Mouse (Mus musculus): ENCODE measurements around the gene Gm49339.

DNA sequence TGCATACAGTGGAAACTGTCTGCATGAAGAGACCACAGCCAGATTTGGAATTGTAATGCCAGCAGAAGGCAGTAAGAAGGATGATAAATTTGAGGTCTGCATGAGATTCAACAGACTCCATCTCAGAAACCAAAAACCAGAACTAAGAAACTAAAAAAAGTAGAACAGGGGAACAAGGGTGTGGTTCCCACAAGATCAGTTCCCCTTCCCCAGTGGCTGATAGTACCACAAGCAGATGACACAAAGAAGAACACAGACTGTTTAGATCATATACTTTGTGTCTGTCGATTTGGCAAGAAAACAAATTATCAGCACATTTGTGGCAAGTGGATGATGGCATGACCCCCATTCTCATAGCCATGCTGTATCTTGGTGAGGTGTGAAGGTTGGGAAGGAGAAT is 24.6 kb upstream of the Gm49339 start:
- TF ChIP-seq ETS1 (IDR thresholded peaks at IDR 0.05; ENCODE audit: low read depth, low read length) (peak; percentile 91), USF2 (IDR thresholded peaks at IDR 0.05; ENCODE audit: borderline replicate concordance in 1 of 2, insufficient read depth in 1 of 2, low read depth in 1 of 2, low read length in 2 of 2) (no peak), POLR2A (IDR thresholded peaks at IDR 0.05; ENCODE audit: control insufficient read depth in 1 of 2, insufficient read depth in 1 of 2, low read depth in 1 of 2, low read length in 2 of 2, poor library complexity in 1 of 2) (no peak), HCFC1 (IDR thresholded peaks at IDR 0.05; ENCODE audit: low read depth, low read length) (no peak), TAL1 (IDR thresholded peaks at IDR 0.05; ENCODE audit: low read length) (no peak), CHD2 (IDR thresholded peaks at IDR 0.05; ENCODE audit: low read length) (no peak), GATA1 (IDR thresholded peaks at IDR 0.05; ENCODE audit: low read depth, low read length) (peak; percentile 49), CTCF (IDR thresholded peaks at IDR 0.05 in 2 of 3, conservative IDR thresholded peaks at IDR 0.05 in 1 of 3; ENCODE audit: control insufficient read depth in 1 of 3, insufficient read depth in 1 of 3, low read depth in 2 of 3, low read length in 3 of 3, poor library complexity in 1 of 3, severe bottlenecking in 1 of 3) (no peak), ZC3H11A (IDR thresholded peaks at IDR 0.05; ENCODE audit: low read depth, low read length) (no peak), MAFK (IDR thresholded peaks at IDR 0.05; ENCODE audit: borderline replicate concordance, low read depth, low read length) (no peak), ZMIZ1 (IDR thresholded peaks at IDR 0.05; ENCODE audit: low read depth, low read length) (no peak), TCF12 (IDR thresholded peaks at IDR 0.05; ENCODE audit: low read depth, low read length) (peak; percentile 60), KAT2A (conservative IDR thresholded peaks at IDR 0.05; ENCODE audit: low read depth, low read length) (no peak)
